Mouse (Mus musculus) testis, postnatal 10 days (tissue): ENCODE results near the gene Cdk7.
"Not testable (repeated sequence)": the region's sequence is repeated elsewhere in the genome, so short reads cannot be mapped to it uniquely, and the experiment has no call there.

ENCODE experiments used
- DNase-seq: peaks from one replicate; pipeline ENCODE4 v3.0.0; 2021; ENCODE audit warnings: low spot score

Cdk7 gene

DNA sequence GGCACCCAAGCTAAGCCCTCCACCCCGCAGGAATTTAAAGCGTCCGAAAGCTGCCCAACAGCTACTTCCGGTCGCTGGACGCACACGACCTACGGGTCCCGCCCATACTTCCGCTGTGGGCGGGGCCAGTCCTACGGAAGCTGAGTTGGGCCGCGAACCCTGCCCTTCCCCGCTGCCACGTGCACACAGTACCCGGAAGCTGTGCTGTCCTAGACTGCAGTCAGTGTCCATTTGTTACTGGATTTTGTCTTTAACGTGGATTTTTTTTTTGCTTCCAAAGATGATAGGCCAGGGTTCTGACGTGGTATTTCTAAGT, at the start of gene Cdk7:
Gene Cdk7 (minus strand): TSS at position 79 of the 316 bp plus-strand sequence.
- DNase-seq: peak; percentile 96

DNA sequence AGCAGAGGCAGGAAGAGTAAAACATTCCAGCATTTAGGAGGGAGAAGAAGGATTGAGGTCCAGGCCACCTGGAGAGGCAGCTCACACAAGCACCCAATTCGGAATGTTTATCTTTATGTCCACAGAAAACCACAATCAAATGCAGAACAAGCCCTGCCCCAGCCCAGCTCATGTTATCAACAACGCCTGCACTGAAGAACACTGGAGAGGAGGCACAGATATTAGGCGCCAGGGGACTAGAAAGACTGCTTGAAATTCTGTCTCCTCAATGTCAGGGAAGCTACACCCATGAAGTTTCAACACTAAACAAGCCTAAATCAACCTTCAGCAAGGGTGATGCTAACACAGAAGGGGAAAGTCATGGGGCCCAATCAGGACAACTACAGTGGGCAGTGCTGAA, 46.8 kb upstream of the Cdk7 start:
- DNase-seq: no peak

DNA sequence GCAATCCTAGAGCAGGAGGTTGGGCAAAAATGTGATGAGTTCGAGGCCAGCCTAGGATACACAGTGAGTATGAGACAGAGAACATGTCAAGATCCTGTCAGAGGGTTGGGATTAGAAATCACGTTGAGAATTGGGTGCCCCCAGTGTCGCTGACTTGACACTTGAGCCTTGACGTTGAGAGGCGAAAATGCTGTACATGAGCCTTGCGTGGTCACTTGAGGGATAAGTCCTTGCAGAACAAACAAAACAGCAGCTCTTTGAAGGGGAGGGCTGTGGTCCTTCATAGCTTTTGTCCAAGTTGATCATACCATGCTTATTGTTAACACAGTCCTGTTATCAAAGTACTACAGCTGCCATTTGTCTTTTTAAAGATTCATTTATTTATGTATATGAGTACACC, 46.0 kb upstream of the Cdk7 start:
- no peak for DNase-seq

DNA sequence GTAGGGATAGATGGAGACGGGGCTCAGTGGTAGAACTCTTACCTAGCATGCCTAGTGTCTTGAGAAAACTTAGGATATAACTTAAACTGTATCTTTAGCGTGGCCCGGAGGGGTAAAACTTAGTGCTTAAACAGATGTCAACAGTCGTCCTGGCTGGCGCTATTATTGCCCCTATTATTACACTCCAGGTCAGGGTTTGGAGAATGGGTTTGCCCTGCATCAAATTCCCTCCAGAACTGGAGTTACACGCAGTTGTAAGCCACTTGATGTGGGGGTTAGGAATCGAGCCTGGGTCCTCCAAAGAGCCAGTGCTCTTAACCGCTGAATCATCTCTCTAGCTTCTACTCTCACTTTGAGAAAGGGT, 45.3 kb upstream of the Cdk7 start:
- no peak for DNase-seq

DNA sequence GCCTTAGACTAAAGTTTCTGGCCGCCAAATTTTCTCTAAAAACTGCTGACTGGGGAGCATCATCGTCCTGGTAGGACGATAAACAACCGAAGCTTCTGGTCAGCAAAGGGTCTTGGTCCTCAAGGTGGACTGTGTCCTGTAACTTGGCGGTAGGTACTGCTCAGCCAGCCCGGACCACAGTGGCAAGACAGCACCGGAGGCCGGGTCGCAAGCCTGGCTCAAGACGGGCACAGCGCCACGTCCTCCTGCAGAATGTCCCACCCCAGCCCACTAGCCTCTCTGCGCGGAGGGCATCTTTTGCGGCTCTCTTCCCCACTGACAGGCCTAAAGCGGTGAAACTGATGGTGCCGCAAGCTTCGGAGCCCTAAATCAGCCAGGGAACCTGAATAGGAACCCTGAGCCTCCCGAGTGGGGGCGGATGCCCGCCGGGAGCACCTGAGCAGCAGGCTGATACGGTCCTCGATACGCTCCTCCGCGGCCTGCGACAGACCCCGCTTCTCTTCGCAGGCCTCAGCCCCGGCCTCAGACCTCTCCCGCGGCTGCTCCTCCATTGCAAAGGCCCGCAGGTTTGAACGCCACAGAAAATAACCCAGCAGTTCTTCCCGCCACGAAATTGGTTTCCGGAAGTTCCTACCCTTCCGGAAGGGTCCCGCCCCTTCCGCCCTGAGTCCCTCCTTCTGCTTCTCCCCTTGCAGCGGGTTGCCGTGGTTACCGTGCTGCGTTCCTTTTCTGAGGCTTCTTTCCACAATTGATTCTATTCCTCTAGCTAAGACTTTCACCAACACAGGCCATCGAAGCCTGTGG, 44.7 kb upstream of the Cdk7 start, which contains the start of gene Cenph:
Gene Cenph (minus strand): TSS at position 648 of the 804 bp plus-strand sequence.
- DNase-seq: peak; percentile 91

DNA sequence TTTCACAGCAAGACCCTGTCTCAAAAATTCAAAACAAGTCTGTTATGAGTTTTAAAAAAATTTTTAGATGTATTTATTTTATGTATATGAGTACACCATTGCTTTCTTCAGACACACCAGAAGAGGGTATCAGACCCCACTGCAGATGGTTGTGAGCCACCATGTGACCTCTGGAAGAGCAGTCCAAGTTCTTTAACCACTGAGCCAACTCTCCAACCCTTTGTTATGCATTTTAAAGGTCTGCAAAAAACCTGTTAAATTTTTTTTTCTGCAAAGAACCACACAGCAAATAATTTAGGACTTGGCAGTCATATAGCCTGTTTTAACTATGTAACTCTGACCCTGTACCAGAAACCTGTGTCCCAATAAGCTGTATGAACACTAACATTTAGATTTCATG, 44.0 kb upstream of the Cdk7 start:
- DNase-seq: no peak

DNA sequence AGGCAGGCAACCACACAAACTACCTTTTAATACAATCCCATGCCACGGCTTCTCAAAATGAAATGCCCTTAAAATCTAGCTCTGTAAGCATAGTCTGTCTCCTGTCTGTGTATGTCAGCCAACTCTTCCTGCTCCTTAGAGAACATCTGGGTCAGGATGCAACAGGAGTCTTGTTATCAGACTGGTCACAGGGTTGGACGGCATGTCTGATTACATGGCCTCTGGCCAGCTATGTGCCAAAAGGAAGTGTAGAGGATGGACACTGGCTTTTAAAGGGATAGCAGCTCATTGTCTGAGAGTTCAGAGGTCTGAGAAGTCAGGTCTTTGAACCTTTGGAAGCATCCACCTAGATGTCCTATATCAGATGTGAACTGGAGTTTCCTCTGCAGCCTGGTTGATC, 24.6 kb upstream of the Cdk7 start:
- DNase-seq: no peak

DNA sequence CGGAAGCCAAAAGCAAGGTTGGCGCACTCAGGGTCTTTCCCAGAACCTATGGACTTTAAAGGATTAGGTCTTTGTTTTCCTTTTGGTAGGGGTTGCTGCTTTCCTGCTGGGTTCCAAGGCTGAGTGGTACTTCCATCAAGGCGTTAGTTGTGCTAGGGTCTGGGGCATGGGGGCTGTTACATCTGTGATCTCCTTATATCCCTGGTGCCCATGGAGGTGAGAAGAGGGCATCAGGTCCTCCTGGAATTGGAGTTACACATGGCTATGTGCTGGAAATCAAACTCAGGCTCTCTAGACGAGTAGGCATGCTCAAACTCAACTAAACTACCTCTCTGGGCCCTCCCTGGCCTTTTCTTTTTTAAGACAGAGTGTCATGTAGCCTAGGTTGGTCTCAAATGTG, 23.4 kb upstream of the Cdk7 start:
- DNase-seq: no peak

DNA sequence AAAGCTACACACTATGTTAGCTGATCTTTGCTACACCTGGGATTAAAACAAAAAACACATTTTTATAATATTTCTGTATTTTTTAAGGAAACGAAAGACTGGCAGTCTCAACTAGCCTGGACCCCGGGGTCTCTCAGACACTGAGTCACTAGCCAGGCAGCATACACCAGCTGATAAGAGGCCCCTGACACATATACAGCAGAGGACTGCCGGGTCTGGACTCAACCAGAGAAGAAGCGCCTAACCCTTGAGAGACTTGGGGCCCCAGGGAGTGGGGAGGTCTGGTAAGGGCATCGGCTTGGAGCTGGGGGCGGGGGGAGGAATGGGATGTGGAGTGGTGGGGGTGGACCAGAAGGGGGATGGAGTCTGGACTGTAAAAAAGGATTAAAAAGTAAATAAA, 22.3 kb upstream of the Cdk7 start:
- no peak for DNase-seq

DNA sequence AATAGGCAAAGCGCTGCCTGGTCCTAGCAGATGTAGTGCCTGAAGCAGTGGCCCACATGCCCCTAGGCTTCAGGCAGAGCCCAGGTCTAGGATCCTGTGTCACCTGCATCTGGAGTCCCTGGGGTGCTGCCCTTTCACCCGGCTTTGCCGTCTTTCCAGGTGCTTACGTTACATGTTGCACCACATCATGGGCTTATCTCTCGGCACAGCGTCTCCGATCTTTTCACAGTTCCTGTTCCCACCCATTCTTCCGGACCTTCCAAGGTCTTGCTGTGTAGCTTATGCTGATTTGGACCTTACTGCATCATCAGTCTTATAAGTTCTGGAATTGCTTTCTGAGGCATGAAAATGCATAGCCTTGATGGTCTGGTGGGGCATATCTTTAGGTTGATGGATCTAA, 21.8 kb upstream of the Cdk7 start:
- DNase-seq: no peak

DNA sequence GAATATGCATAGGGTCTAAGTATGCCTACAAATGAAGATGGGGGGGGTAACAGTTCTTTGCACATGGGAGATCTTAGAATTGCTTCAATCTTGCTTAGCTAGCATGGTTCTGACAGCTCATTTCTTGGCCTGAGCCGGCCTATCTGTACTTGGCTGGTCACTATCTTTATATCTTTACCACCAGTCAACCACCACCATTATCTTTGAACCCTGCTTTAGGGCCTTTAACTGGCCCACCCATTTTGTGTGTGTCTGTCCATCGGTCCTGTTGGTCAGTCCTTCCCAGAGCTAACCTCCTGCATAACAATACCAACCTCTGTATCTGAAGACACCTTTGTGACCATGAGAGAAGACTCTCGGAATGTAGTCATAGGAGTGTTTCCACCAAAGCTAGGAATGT, 20.7 kb upstream of the Cdk7 start:
- no peak for DNase-seq

DNA sequence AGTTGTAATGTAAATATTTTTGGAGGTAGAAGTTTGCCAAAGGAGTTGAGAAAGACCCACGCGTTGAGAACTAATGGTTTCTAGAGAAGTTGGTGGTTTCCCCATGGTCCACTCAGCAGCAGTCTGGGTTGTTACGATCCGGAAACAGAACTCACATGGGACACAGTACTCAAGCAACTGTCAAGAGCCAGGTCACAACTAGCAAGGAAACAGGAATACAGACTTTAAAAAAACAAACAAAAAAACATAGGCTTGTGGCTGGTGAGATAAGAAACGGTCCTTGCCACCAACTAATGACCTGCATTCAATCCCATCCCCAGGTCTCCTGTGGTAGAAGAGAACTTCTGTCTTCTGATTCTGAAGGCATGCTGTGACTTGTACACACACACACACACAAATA, 20.1 kb upstream of the Cdk7 start:
- no peak for DNase-seq

DNA sequence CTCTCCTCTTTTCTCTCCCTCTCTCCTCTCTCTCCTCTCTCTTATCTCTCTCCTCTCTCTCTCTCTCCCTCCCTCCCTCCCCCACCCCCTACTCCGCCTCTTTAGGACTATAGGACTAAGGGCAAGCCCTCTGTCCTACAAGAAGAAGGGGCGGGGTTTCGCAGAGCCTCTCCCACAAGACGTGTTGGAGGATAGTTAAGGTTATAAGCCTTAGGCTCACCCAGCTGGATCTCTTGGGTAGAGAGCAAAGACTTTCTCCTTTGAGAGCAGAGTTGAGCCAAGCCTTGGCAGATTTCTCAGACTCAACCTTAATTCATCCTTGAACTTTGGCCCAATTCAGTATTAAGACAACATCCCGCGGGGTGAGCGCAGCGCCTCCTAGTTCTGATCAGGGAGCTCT, 17.9 kb upstream of the Cdk7 start:
- DNase-seq: no peak

DNA sequence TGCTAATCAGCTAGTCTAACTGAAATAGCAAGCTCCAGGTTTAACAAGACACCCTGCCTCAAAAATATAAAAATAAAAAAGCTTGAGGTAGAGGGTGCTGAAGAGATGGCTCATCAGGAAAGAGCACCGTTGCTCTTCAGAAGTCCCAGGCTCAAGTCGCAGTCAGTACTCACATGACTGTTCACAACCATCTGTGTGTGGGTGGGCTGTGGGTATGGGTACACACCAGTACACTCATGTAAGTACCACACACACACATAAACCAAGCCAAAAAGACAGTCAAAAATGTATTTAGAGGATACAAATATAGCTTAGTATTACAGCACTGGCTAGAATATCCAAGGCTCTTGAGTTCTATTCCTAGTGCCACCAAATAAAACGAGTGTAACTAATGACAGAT, 15.4 kb upstream of the Cdk7 start:
- no peak for DNase-seq

DNA sequence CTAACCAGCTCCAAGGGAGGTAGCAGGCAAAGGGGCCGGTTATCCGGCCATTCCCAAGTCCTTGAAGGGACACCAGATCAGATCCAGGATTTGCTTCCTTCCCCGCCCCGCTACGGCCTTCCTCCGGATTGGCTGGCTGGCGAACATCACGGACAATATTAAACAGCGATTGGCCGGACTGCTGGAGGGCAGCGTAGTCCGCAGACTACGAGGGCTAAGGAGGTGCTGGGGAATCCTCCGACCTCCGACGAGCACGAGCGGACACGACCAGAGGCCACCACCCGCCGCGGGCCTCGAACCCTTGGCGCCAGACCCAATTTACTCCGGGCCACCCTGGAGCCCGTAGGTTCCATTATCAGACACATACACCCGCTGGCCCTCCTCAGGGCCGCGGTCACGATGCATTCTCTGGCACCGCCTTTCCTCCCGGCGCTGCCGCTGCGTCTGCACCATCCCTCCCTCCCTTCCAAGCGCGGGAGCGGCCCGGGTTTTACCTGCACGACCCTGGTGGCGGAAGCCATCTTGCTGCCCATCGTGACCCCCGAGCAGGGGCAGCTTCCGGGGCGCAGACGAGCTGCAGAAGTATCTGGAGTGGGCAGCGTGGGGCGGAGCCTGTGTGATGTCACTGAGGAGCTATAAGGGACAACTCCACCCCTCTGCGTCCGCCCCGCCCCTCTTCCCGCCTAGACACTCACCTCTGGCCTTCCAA, 13.5 kb upstream of the Cdk7 start, which contains the start of gene Mrps36:
Gene Mrps36 (minus strand): TSS at position 624 of the 709 bp plus-strand sequence.
- DNase-seq: peak; percentile 97

DNA sequence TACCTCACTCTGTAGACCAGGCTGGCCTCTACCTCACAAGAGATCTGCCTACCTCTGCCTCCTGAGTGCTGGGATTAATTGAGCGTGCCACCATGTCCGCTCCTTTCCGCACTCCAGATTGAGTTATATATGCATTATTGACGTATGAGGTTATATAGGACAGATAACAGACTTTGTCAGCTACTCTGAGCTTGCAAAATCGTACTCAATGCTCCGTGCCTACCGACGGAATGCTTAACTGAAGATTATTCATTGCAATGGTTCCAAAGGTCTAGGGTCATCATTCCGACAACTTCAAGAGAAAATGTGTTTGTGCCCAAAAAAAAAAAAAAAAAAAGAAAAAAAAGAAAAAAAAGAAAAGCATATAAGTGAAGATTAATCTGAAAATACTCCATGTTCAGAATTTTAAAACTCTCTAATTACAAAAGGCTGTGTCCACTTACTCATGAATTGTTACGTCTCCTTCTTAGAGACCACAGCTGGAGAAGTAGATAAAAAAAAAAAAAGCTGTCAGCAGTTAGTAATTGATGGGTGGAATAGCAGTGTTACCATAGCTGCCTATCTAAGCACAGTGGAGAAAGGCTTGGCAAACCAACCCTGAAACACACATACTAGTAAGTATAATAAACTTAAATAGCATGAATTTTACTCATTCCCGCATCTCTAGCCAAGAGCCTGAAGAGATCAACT, 12.8 kb upstream of the Cdk7 start:
- peak; percentile 26 for DNase-seq

DNA sequence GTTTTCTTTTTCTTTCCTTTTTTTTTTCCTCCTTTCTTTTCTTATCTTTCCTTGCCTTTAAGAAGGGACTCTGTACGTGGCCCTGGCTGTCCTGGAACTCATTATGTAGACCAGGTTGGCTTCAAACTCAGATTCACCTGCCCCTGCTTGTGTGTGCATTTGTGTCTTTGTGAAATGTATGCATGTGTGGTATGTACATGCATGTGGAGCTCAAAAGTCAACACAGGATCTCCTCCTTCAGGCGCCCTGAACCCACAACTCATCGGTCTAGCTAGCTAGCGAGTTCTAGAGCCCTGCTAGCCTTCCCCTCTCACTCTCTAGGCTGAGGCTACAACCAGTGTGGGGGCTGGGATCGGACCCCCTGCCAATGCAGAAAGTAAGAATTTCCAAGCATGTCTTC, 12.1 kb upstream of the Cdk7 start:
- no peak for DNase-seq

DNA sequence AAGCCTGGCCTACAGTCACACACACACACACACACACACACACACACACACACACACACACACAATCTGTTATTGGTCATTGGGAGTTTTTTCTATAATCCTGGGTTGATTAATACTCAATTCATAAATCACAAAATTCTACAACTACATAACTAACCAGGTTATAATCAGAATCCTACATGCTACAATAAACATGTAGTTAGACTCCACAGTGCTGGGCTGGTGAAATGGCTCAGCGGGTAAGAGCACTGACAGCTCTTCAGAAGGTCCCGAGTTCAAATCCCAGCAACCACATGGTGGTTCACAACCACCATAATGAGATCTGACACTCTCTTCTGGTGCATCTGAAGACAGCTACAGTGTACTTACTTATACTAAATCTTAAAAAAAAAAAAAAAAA, 2.0 kb upstream of the Cdk7 start:
- DNase-seq: no peak

DNA sequence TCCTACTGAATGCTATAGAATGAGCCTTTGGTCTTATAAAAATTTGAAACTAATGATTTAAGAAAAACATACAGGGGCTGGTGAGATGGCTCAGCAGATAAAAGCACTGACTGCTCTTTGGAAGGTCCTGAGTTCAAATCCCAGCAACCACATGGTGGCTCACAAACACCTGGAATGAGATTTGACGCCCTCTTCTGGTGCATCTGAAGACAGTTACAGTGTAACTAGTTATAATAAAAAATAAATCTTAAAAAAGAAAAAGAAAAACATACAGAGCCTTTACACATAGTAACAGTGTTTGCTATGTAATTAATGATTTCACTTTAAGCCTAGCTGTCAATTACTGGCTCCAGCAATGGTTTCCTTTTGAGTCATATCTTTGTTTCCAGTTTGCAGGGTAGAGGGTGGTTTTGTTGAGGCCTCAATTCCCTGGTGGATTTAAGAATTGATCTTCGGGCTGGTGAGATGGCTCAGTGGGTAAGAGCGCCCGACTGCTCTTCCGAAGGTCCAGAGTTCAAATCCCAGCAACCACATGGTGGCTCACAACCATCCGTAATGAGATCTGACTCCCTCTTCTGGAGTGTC, 815 bp upstream of the Cdk7 start:
- not testable (repeated sequence) for DNase-seq

DNA sequence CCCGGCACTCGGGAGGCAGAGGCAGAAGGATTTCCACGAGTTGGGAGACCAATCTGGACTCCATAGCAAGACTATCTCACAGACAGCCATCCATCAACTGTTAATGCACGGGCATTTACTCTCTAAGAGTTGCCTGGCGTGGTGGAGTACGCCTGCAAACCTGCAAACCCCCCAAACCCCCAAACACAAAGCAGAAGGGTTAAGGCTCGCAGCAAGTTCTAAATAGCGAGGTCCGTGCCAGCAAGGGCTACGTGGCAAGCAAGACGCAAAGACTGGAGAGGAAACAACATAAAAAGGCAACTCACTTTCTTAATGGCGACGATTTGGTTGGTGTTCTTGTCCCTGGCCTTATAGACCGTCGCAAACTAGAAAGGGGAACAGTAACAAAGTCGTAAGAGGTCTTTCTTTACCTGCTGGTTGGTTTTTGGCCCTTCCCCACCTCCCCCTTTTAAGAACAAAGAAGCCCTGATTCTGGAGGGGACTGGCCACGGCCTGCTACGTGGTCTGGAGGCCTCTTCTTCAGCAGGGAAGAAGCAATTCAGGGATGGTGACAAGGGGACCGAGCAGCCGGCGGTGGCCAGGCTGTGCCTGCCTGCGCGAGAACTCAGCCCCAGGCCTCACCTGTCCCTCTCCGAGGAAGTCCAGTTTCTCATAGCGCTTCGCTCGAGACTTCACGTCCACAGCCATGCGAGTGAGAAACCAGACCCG, 432 bp downstream of the Cdk7 start:
- DNase-seq: peak; percentile 52

DNA sequence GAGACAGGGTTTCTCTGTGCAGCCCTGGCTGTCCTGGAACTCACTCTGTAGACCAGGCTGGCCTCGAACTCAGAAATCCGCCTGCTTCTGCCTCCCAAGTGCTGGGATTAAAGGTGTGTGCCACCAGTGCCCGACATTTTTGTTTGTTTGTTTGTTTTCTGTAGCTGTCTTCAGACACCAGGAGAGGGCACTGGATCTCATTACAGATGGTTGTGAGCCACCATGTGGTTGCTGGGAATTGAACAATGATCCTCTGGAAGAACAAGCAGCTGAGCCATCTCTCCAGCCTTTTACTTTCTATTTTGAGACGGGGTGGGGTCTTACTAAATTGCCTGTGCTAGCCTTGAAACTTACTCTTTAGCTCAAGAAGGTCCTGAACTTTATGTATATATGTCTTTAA, 2.2 kb downstream of the Cdk7 start:
- DNase-seq: not testable (repeated sequence)

DNA sequence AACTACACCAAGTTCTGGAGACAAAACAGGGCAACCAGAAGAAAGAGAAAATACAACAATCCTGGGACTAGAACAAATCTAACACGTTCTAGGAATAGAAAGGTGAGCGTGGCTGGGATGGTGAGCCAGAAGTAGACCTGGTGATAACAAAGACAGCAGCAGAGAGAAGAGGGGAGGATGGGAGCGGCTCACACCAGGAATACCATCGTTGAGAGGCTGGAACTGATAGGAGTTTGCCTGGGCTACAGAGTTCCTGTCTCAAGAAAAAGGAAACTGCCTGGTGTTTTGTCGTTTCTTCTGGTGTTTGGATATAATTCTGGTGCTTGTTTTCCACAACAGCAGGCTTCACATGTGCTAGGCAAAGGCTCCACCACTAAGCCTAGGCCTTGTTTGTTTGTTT, 2.7 kb downstream of the Cdk7 start:
- DNase-seq: no peak
